Mouse (Mus musculus) ES-E14 (cell line): ENCODE results near the gene Aamp. TPM values are rescaled to one million over a fixed set of nuclear protein-coding genes. Genes with fewer than 3 reads are reported as not detected.

Experiments used
- DNase-seq: peaks from one replicate; pipeline ENCODE4 v3.0.0-alpha.2; 2013; ENCODE audit warnings: low read depth, low spot score
- H3K27ac ChIP-seq: 2 replicates; pipeline ENCODE4 v1.5.1; 2012; ENCODE audit warnings: low read depth, mild to moderate bottlenecking, low read length, moderate library complexity, mixed read lengths; ENCODE audit not compliant: poor library complexity, insufficient read depth, severe bottlenecking
- H3K36me3 ChIP-seq: 2 replicates; pipeline ENCODE4 v1.6.1; 2012; ENCODE audit warnings: mild to moderate bottlenecking, low read length, moderate library complexity, mixed read lengths; ENCODE audit not compliant: control insufficient read depth, poor library complexity, insufficient read depth, severe bottlenecking
- H3K4me1 ChIP-seq, 2 experiments: fragments of 150-350 bp in 1 of 2; sonication (generic) in 1 of 2; 2 replicates each; pipeline ENCODE4 v1.6.1; 2012; ENCODE audit warnings: low read length in 2 of 2, mild to moderate bottlenecking in 1 of 2, mixed read lengths in 1 of 2; ENCODE audit not compliant: control insufficient read depth in 2 of 2, insufficient read depth in 2 of 2, poor library complexity in 1 of 2
- H3K4me3 ChIP-seq, 2 experiments: fragments of 150-350 bp in 1 of 2; sonication (generic) in 1 of 2; 2 replicates each; pipeline ENCODE4 v1.5.1; 2012; ENCODE audit warnings: low read length in 2 of 2, low read depth in 1 of 2, mild to moderate bottlenecking in 1 of 2, mixed read lengths in 1 of 2; ENCODE audit not compliant: insufficient read depth in 1 of 2, poor library complexity in 1 of 2, severe bottlenecking in 1 of 2
- H3K9ac ChIP-seq: 2 replicates; pipeline ENCODE4 v1.6.1; 2012; ENCODE audit warnings: low read depth, mild to moderate bottlenecking, low read length, mixed read lengths; ENCODE audit not compliant: poor library complexity, insufficient read depth, severe bottlenecking
- H3K9me3 ChIP-seq: fragments of 150-350 bp; sonication (generic); 2 replicates; pipeline ENCODE4 v1.6.1; 2012; ENCODE audit warnings: low read depth, mild to moderate bottlenecking, low read length; ENCODE audit not compliant: control insufficient read depth, insufficient read depth
- CHD2 ChIP-seq: IDR thresholded peaks from 2 replicates; pipeline ENCODE4 v1.6.1; 2014; ENCODE audit warnings: mild to moderate bottlenecking, low read depth, low read length, inconsistent platforms
- HCFC1 ChIP-seq: IDR thresholded peaks from 2 replicates; pipeline ENCODE4 v1.6.1; 2012; ENCODE audit warnings: low read length, inconsistent platforms, borderline replicate concordance; ENCODE audit not compliant: insufficient read depth
- MAFK ChIP-seq: IDR thresholded peaks from 2 replicates; pipeline ENCODE4 v1.6.1; 2014; ENCODE audit warnings: mild to moderate bottlenecking, low read depth, low read length, inconsistent platforms; ENCODE audit not compliant: insufficient read depth
- ZC3H11A ChIP-seq: IDR thresholded peaks from 2 replicates; pipeline ENCODE4 v1.6.1; 2012; ENCODE audit warnings: low read depth, mild to moderate bottlenecking, inconsistent platforms, low read length, borderline replicate concordance
- ZNF384 ChIP-seq: IDR thresholded peaks from 2 replicates; pipeline ENCODE4 v1.6.1; 2012; ENCODE audit warnings: low read depth, low read length, inconsistent platforms
- in situ Hi-C, 2 experiments: fragments of 600-800 bp; cut with MboI; formaldehyde crosslinking; loops; one replicate each; pipeline ENCODE4 v1.15.1; 2025; ENCODE audit warnings: low sequenced_read_pairs in 2 of 2, inconsistent platforms in 1 of 2; ENCODE audit not compliant: unreplicated experiment in 2 of 2
- total RNA-seq: library from RNA; depleted of rRNA; stranded (reverse); fragments of 300-350 nt; gene quantifications from 2 replicates; pipeline ENCODE4 v1.2.3, GENCODE M21; 2012

Aamp gene
- total RNA-seq, 1 experiment: 138 TPM

DNA sequence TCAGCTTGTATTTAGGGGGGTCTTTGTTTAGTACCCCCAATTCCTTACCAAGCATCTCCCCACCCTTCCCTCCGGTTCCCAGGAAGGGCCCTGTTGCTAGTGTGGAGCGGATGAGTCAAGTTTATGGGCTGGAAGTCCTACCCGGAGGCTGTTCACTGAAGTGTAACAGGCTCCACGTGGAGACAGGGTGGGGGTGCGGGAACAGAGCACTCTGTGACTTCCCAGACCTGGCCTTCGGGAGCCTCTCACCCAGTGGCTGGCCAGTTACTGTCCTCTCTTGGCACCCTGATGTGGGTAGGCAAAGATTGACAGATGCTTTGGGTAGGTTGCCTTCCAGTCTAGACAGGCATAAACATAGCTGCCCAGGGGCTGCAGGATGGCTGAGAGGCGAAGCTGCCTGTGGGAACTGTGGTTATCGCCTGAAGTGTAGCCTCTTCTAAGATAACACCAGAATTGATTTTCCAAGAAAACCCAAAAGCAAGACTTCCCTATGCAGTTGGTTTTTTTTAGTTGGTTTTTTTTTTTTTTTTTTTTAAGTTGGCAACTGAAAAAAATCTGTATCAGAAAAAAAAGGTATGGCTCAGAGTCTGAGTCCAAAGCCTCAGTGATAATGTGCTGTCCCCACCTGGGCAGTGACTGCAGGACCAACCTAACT lies 6.5 kb downstream of the Aamp start:
- no peak overlapping the region for H3K27ac ChIP-seq
- H3K9ac ChIP-seq: no peak overlapping the region
- peaks cover 35% of the 10 kb centered on the region for H3K36me3 ChIP-seq
- no peak overlapping the region for H3K4me3 ChIP-seq
- TF ChIP-seq ZC3H11A (no peak), MAFK (no peak), ZNF384 (no peak), CHD2 (no peak), HCFC1 (no peak)
- no peak for DNase-seq
- H3K9me3 ChIP-seq: no peaks in the 10 kb centered on the region
- in situ Hi-C loops: no loop called here
- peaks cover 0 to 6% of the 10 kb centered on the region in 2 experiments; a peak in 1 of 4 replicates for H3K4me1 ChIP-seq

DNA sequence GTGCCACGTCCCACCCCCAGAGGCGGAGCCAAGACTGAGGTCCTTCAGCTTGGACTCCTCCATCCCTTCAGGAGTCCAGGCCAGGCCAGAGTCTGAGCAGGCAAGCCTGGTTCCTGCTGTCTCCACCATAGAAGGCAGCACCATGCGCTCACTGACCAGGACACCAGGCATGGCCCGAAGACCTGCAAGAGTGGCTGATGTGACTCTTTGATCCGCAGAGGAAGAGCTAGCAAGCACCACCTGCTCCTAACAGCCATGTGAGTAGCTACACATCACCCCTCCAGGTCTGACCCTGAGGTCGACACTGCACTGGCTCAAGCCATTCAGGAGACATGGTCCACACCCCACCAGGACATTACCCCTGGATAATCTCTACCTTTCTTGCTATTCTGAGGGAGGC lies 7.5 kb downstream of the Aamp start:
- peaks cover 0 to 4% of the 10 kb centered on the region in 2 experiments; a peak in 1 of 4 replicates for H3K4me1 ChIP-seq
- no peaks in the 10 kb centered on the region for H3K9me3 ChIP-seq
- TF ChIP-seq MAFK (no peak), ZC3H11A (no peak), CHD2 (no peak), ZNF384 (no peak), HCFC1 (no peak)
- no peak for DNase-seq
- H3K36me3 ChIP-seq: peaks cover 27% of the 10 kb centered on the region
- H3K4me3 ChIP-seq: no peak overlapping the region
- no peak overlapping the region for H3K9ac ChIP-seq
- in situ Hi-C loops: no loop called here
- H3K27ac ChIP-seq: no peak overlapping the region

DNA sequence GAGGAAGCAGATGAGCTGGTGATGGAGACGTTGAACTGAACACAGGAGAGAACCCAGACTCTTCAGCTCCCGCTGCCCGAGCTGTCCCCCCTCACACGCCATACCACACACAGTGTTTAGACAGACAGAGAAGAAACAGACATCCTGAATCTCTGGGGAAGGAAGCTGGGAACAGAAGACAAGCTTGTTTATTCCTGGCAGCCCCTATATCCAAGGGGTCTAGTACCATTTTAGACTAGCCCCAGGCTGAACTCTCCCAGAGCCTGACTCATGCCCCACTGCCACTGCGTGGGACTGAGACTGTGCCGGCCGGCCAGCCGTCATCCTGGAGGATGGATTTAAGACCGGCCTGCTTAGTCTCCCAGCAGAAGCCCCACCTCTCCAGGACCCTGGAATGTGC lies 9.5 kb downstream of the Aamp start:
- H3K9ac ChIP-seq: no peak overlapping the region
- H3K4me3 ChIP-seq: no peak overlapping the region
- in situ Hi-C loops: no loop called here
- H3K27ac ChIP-seq: no peak overlapping the region
- H3K36me3 ChIP-seq: peaks cover 7% of the 10 kb centered on the region
- no peak for DNase-seq
- no peak for TF ChIP-seq CHD2
- no peak for TF ChIP-seq ZC3H11A
- TF ChIP-seq ZNF384: no peak
- TF ChIP-seq MAFK: no peak
- TF ChIP-seq HCFC1: no peak
- H3K4me1 ChIP-seq: peaks cover 0 to 4% of the 10 kb centered on the region in 2 experiments; a peak in 1 of 4 replicates
- H3K9me3 ChIP-seq: no peaks in the 10 kb centered on the region

DNA sequence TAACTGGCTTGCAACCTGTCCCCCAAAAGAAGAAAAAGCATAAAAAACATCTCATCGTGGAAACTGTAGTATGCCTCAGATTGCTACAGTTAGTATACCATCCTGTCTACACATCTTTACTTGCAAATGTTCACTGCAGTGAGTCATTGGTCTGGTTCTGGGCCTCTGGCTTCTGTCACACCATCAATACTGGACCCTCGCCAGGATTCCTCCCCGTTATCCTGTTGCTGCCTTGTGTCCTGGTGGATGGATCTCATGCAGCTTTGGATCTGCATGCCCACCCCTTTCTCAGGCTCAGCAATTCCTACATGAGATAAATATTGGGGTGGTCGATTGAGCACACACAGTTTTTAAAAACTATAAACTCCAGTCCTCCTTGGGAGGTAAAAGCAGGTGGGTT lies 12.9 kb downstream of the Aamp start:
- Histone ChIP-seq H3K27ac (no peak overlapping the region), H3K36me3 (peaks cover 10% of the 10 kb centered on the region), H3K9ac (no peak overlapping the region), H3K9me3 (no peaks in the 10 kb centered on the region), H3K4me1 (no peaks in the 10 kb centered on the region), H3K4me3 (no peak overlapping the region)
- TF ChIP-seq MAFK (no peak), ZNF384 (no peak)
- no peak for DNase-seq
- in situ Hi-C loops: no loop called here

DNA sequence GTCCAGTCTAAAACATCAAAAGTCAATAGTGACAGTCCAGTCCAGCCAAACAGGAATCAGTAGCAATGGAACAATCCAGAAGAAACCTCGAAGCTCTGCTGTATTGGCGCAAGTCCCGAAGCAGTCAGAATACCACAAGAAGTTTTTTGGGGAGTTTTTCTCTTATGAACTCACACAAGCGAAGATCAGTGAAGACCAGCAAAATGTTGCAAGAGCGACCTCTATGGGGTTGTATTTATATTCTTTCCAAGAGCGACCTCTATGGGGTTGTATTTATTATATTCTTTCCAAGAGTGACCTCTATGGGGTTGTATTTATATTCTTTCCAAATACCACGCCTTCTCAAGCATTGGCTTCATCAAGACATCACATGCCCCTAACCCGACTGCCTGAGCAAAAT lies 15.8 kb downstream of the Aamp start:
- TF ChIP-seq ZC3H11A (no peak), CHD2 (no peak), ZNF384 (no peak), HCFC1 (no peak), MAFK (no peak)
- Histone ChIP-seq H3K4me1 (no peaks in the 10 kb centered on the region), H3K27ac (no peak overlapping the region), H3K36me3 (peaks cover 35% of the 10 kb centered on the region), H3K4me3 (no peak overlapping the region), H3K9ac (no peak overlapping the region), H3K9me3 (no peaks in the 10 kb centered on the region)
- in situ Hi-C loops: no loop called here
- DNase-seq: no peak
